Mouse (Mus musculus) layer of hippocampus, postnatal 25 days (tissue): ENCODE results near the gene Ttll13. TPM values are rescaled to one million over a fixed set of nuclear protein-coding genes. Genes with fewer than 3 reads are reported as not detected.

ENCODE experiments used
- DNase-seq, 2 experiments: peaks; one replicate each; pipeline ENCODE4 v3.0.0; 2022; ENCODE audit warnings: mixed read lengths in 2 of 2, low spot score in 1 of 2; ENCODE audit errors: extremely low spot score in 1 of 2
- total RNA-seq, 2 experiments: library from RNA; stranded (reverse); gene quantifications; 2 replicates each; pipeline ENCODE4 v1.2.3; 2021

Ttll13 gene
- total RNA-seq, 2 experiments from 2014 or later, result 1.8 to 2.0 TPM

GRCm38 (mm10) chr7:80213604-80214003 is 32.6 kb upstream of the Ttll13 start:
- DNase-seq, result no peak

GRCm38 (mm10) chr7:80214459-80214858 is 31.7 kb upstream of the Ttll13 start:
- DNase-seq, result no peak

GRCm38 (mm10) chr7:80215398-80215797 is 30.8 kb upstream of the Ttll13 start:
- DNase-seq, result peak; percentile 71 to 85

GRCm38 (mm10) chr7:80216566-80216965 is 29.6 kb upstream of the Ttll13 start:
- no peak for DNase-seq

GRCm38 (mm10) chr7:80218666-80219065 is 27.5 kb upstream of the Ttll13 start:
- DNase-seq, result no peak

- no peak for DNase-seq
Observed at GRCm38 (mm10) chr7:80220237-80220797, 25.9 kb upstream of the Ttll13 start.

- DNase-seq, result no peak
Observed at GRCm38 (mm10) chr7:80221179-80221750, 24.9 kb upstream of the Ttll13 start.

- no peak for DNase-seq
Observed at GRCm38 (mm10) chr7:80227065-80227464, 19.1 kb upstream of the Ttll13 start.

- no peak for DNase-seq
Observed at GRCm38 (mm10) chr7:80230196-80230595, 16.0 kb upstream of the Ttll13 start.

- no peak for DNase-seq
Observed at GRCm38 (mm10) chr7:80231971-80232488, 14.1 kb upstream of the Ttll13 start.

- peak; percentile 84 to 85 for DNase-seq
Observed at GRCm38 (mm10) chr7:80232489-80233029, 13.6 kb upstream of the Ttll13 start, which contains the start of the genes Cib1 and Gdpgp1. TSS of gene Cib1 (minus strand) at chr7:80232813. TSS of gene Gdpgp1 (plus strand) at chr7:80232865.

GRCm38 (mm10) chr7:80233799-80234198 is 12.4 kb upstream of the Ttll13 start:
- DNase-seq, result no peak

GRCm38 (mm10) chr7:80238542-80238941 is 7.6 kb upstream of the Ttll13 start:
- no peak for DNase-seq

- no peak for DNase-seq
Observed at GRCm38 (mm10) chr7:80241661-80242060, 4.5 kb upstream of the Ttll13 start.

- DNase-seq, result no peak
Observed at GRCm38 (mm10) chr7:80244851-80245250, 1.3 kb upstream of the Ttll13 start.

- DNase-seq, result no peak
Observed at GRCm38 (mm10) chr7:80246859-80247258, 683 bp downstream of the Ttll13 start.

GRCm38 (mm10) chr7:80252437-80252836 is 6.3 kb downstream of the Ttll13 start:
- no peak for DNase-seq

- DNase-seq, result no peak
Observed at GRCm38 (mm10) chr7:80252886-80253285, 6.7 kb downstream of the Ttll13 start.

- no peak for DNase-seq
Observed at GRCm38 (mm10) chr7:80255981-80256380, 9.8 kb downstream of the Ttll13 start.

- no peak for DNase-seq
Observed at GRCm38 (mm10) chr7:80257706-80258105, 11.5 kb downstream of the Ttll13 start.

- peak; percentile 69 to 74 for DNase-seq
Observed at GRCm38 (mm10) chr7:80260625-80261371, 14.6 kb downstream of the Ttll13 start, which contains the start of gene Ngrn. TSS of gene Ngrn (plus strand) at chr7:80261215.
